Mouse (Mus musculus) stomach, postnatal 0 days (tissue): Measurements from ENCODE around the gene Cdh23.

Source experiments
- CTCF ChIP-seq: IDR thresholded peaks from 2 replicates; pipeline ENCODE4 v1.5.1; 2016; ENCODE audit warnings: antibody characterized with exemption, low read depth, mild to moderate bottlenecking, moderate library complexity
- EP300 ChIP-seq: optimal IDR thresholded peaks from 2 replicates; pipeline ENCODE3; 2016; ENCODE audit warnings: antibody characterized with exemption

DNA sequence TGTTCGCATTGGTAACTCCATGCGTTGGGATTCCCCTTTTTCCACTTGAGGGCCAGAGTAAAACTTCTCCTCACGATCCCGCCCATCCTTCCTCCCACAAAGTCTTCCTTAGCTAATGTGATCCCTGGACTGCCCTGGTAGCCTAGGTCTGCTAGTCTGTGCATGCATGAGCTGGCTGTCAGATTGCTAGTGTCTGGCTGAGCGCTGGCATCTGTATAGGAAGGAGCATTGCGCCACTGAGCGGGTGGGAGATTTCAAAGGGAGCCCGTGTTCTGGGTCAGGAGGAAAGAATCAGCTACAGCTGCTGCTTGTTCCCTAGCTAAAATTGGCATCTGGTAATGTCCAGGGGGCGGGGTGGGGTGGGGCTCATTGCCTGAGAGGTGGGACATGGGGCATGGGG is 400.3 kb downstream of the Cdh23 start:
- TF ChIP-seq EP300: no peak
- TF ChIP-seq CTCF: no peak
